Mouse (Mus musculus) embryonic facial prominence, embryonic 14.5 days (tissue): Measurements from ENCODE around the gene Zfp94. TPM values are rescaled to one million over a fixed set of nuclear protein-coding genes. Genes with fewer than 3 reads are reported as not detected.
"Not testable (repeated sequence)": the region's sequence is repeated elsewhere in the genome, so short reads cannot be mapped to it uniquely, and the experiment has no call there.

Experiments
- ATAC-seq: fragments of 200-750 bp; cut with Nextera tagmentation; 2 replicates; pipeline ENCODE4 v1.8.0; 2017; ENCODE audit warnings: low read depth, moderate number of reproducible peaks, moderate TSS enrichment
- DNase-seq: peaks from one replicate; pipeline ENCODE4 v3.0.0-alpha.2; 2015; ENCODE audit warnings: low spot score
- H3K27ac ChIP-seq: fragments of 300-500 bp; sonication (generic); replicated peaks from 2 replicates; pipeline ENCODE4 v1.5.1; 2014; ENCODE audit warnings: low read depth, mild to moderate bottlenecking, low read length, moderate library complexity
- H3K27me3 ChIP-seq: fragments of 300-500 bp; sonication (generic); replicated peaks from 2 replicates; pipeline ENCODE4 v1.6.1; 2014; ENCODE audit warnings: low read length; ENCODE audit not compliant: control insufficient read depth, insufficient read depth
- H3K36me3 ChIP-seq: fragments of 300-500 bp; sonication (generic); 2 replicates; pipeline ENCODE4 v1.6.1; 2014; ENCODE audit warnings: low read length, mixed read lengths; ENCODE audit not compliant: control insufficient read depth, insufficient read depth
- H3K4me1 ChIP-seq: fragments of 300-500 bp; sonication (generic); 2 replicates; pipeline ENCODE4 v1.6.1; 2014; ENCODE audit warnings: antibody characterized with exemption, low read length; ENCODE audit not compliant: control insufficient read depth, insufficient read depth
- H3K4me2 ChIP-seq: fragments of 300-500 bp; sonication (generic); 2 replicates; pipeline ENCODE4 v1.6.1; 2014; ENCODE audit warnings: low read depth, mild to moderate bottlenecking, low read length, moderate library complexity, mixed read lengths
- H3K4me3 ChIP-seq: fragments of 300-500 bp; sonication (generic); 2 replicates; pipeline ENCODE4 v1.5.1; 2014; ENCODE audit warnings: low read depth, mild to moderate bottlenecking, low read length
- H3K9ac ChIP-seq: fragments of 300-500 bp; sonication (generic); 2 replicates; pipeline ENCODE4 v1.6.1; 2014; ENCODE audit warnings: low read depth, mild to moderate bottlenecking, low read length, moderate library complexity, mixed read lengths
- H3K9me3 ChIP-seq: fragments of 300-500 bp; sonication (generic); 2 replicates; pipeline ENCODE4 v1.6.1; 2016; ENCODE audit warnings: low read length; ENCODE audit not compliant: control insufficient read depth
- WGBS: fragments of 180-500 bp; shearing (Covaris S2); extraction: QIAGEN DNeasy Blood & Tissue Kit; methylation state at CpG from one replicate; pipeline ENCODE4 v1.1.7; 2014; 5-methylcytosine and 5-hydroxymethylcytosine counted together
- polyA plus RNA-seq: library from polyadenylated mRNA; unstranded; fragments of >200 nt; fragmentation: Nextera tagmentation; extraction: Ambion mirVana; gene quantifications from 2 replicates; pipeline ENCODE4 v1.2.1, GENCODE M21; 2014

Gene Zfp94
- polyA plus RNA-seq, 1 experiment from 2014 or later = 8.5 TPM

GRCm38 (mm10) chr7:24288512-24288911 is 28.0 kb downstream of the Zfp94 start:
- 89% methylated on average over 5 of the region's 6 CpGs for WGBS
- no peaks in the 10 kb centered on the region for H3K4me1 ChIP-seq
- peaks cover 50% of the 10 kb centered on the region for H3K36me3 ChIP-seq
- no peaks in the 10 kb centered on the region for H3K27me3 ChIP-seq
- ATAC-seq = no peak
- no peak for DNase-seq
- no peak overlapping the region for H3K4me3 ChIP-seq
- no peak overlapping the region for H3K4me2 ChIP-seq
- peaks cover 6% of the 10 kb centered on the region; the same call in 1 of the 2 replicates for H3K9me3 ChIP-seq
- H3K9ac ChIP-seq = no peak overlapping the region
- H3K27ac ChIP-seq = no peak overlapping the region

GRCm38 (mm10) chr7:24287670-24288069 is 28.8 kb downstream of the Zfp94 start:
- Histone ChIP-seq H3K9ac (no peak overlapping the region), H3K27me3 (no peaks in the 10 kb centered on the region), H3K27ac (no peak overlapping the region), H3K4me1 (no peaks in the 10 kb centered on the region), H3K9me3 (peaks cover 6% of the 10 kb centered on the region; the same call in 1 of the 2 replicates), H3K4me2 (no peak overlapping the region), H3K4me3 (no peak overlapping the region), H3K36me3 (peaks cover 42% of the 10 kb centered on the region)
- ATAC-seq (no peak), DNase-seq (no peak)
- 81% methylated on average over 5 of the region's 5 CpGs for WGBS

GRCm38 (mm10) chr7:24286916-24287315 is 29.6 kb downstream of the Zfp94 start:
- no peak overlapping the region for H3K27ac ChIP-seq
- DNase-seq = no peak
- 79% methylated on average over 4 of the region's 4 CpGs for WGBS
- no peaks in the 10 kb centered on the region for H3K4me1 ChIP-seq
- no peak overlapping the region for H3K4me2 ChIP-seq
- no peaks in the 10 kb centered on the region for H3K27me3 ChIP-seq
- no peak overlapping the region for H3K4me3 ChIP-seq
- no peak for ATAC-seq
- peaks cover 35% of the 10 kb centered on the region for H3K36me3 ChIP-seq
- peaks cover 6% of the 10 kb centered on the region; the same call in 1 of the 2 replicates for H3K9me3 ChIP-seq
- H3K9ac ChIP-seq = no peak overlapping the region

GRCm38 (mm10) chr7:24286090-24286489 is 30.4 kb downstream of the Zfp94 start:
- DNase-seq (no peak), ATAC-seq (no peak)
- H3K4me1 ChIP-seq = no peaks in the 10 kb centered on the region
- no peak overlapping the region for H3K27ac ChIP-seq
- no peak overlapping the region for H3K4me3 ChIP-seq
- peaks cover 26% of the 10 kb centered on the region for H3K36me3 ChIP-seq
- peaks cover 2% of the 10 kb centered on the region; the same call in 1 of the 2 replicates for H3K9me3 ChIP-seq
- H3K27me3 ChIP-seq = no peaks in the 10 kb centered on the region
- no peak overlapping the region for H3K4me2 ChIP-seq
- no peak overlapping the region for H3K9ac ChIP-seq
- 53% methylated on average over 4 of the region's 4 CpGs for whole genome bisulfite sequencing

GRCm38 (mm10) chr7:24280858-24281145 is 35.7 kb downstream of the Zfp94 start:
- WGBS = 29% methylated on average over 4 of the region's 4 CpGs
- Histone ChIP-seq H3K4me3 (no peak overlapping the region), H3K9ac (no peak overlapping the region), H3K36me3 (peaks cover 8% of the 10 kb centered on the region; the same call in 1 of the 2 replicates), H3K27me3 (no peaks in the 10 kb centered on the region), H3K27ac (no peak overlapping the region), H3K4me1 (no peaks in the 10 kb centered on the region), H3K9me3 (no peaks in the 10 kb centered on the region), H3K4me2 (no peak overlapping the region)
- no peak for DNase-seq
- no peak for ATAC-seq

- H3K4me3 ChIP-seq = no peak overlapping the region
- peaks cover 10% of the 10 kb centered on the region for H3K36me3 ChIP-seq
- ATAC-seq = no peak
Measured at GRCm38 (mm10) chr7:24280031-24280857, 36.2 kb downstream of the Zfp94 start.

GRCm38 (mm10) chr7:24278771-24279170 is 37.7 kb downstream of the Zfp94 start:
- peaks cover 25% of the 10 kb centered on the region for H3K36me3 ChIP-seq
- not testable (repeated sequence) for H3K4me3 ChIP-seq, DNase-seq, ATAC-seq, H3K4me2 ChIP-seq, H3K9me3 ChIP-seq, H3K4me1 ChIP-seq, H3K27me3 ChIP-seq, H3K9ac ChIP-seq, H3K27ac ChIP-seq
- 84% methylated on average over 3 of the region's 3 CpGs for WGBS

More at GRCm38 (mm10) chr7:24280031-24280857, 36.2 kb downstream of the Zfp94 start:
- H3K4me2 ChIP-seq = no peak overlapping the region
- H3K9ac ChIP-seq = no peak overlapping the region
- no peaks in the 10 kb centered on the region for H3K9me3 ChIP-seq
- H3K27me3 ChIP-seq = no peaks in the 10 kb centered on the region
- no peaks in the 10 kb centered on the region for H3K4me1 ChIP-seq
- no peak overlapping the region for H3K27ac ChIP-seq
- WGBS = 47% methylated on average over 10 of the region's 10 CpGs
- no peak for DNase-seq

- no peak overlapping the region for H3K4me3 ChIP-seq
- peaks cover 4% of the 10 kb centered on the region; the same call in 1 of the 2 replicates for H3K4me1 ChIP-seq
- DNase-seq = no peak
- ATAC-seq = no peak
- peaks cover 29% of the 10 kb centered on the region for H3K36me3 ChIP-seq
- WGBS = 96% methylated on average over 4 of the region's 4 CpGs
- H3K27me3 ChIP-seq = no peaks in the 10 kb centered on the region
- H3K9me3 ChIP-seq = no peaks in the 10 kb centered on the region
- no peak overlapping the region for H3K27ac ChIP-seq
- no peak overlapping the region for H3K4me2 ChIP-seq
- H3K9ac ChIP-seq = no peak overlapping the region
Measured at GRCm38 (mm10) chr7:24274456-24274855, 42.0 kb downstream of the Zfp94 start.

- DNase-seq (no peak), ATAC-seq (no peak)
- H3K27ac ChIP-seq = no peak overlapping the region
- peaks cover 4% of the 10 kb centered on the region; the same call in 1 of the 2 replicates for H3K4me1 ChIP-seq
- H3K36me3 ChIP-seq = peaks cover 23% of the 10 kb centered on the region
- H3K27me3 ChIP-seq = no peaks in the 10 kb centered on the region
- no peaks in the 10 kb centered on the region for H3K9me3 ChIP-seq
- 98% methylated on average over 6 of the region's 6 CpGs for WGBS
- H3K9ac ChIP-seq = no peak overlapping the region
- peak overlapping the region; percentile 76; the same call in 1 of the 2 replicates for H3K4me2 ChIP-seq
- no peak overlapping the region for H3K4me3 ChIP-seq
Measured at GRCm38 (mm10) chr7:24271191-24271590, 45.3 kb downstream of the Zfp94 start.
